Mouse (Mus musculus): ENCODE measurements around the gene Hoxb6. TPM values are rescaled to one million over a fixed set of nuclear protein-coding genes. Genes with fewer than 3 reads are reported as not detected.

Hoxb6 gene
- total RNA-seq, 1 experiment = 0.22 TPM

DNA sequence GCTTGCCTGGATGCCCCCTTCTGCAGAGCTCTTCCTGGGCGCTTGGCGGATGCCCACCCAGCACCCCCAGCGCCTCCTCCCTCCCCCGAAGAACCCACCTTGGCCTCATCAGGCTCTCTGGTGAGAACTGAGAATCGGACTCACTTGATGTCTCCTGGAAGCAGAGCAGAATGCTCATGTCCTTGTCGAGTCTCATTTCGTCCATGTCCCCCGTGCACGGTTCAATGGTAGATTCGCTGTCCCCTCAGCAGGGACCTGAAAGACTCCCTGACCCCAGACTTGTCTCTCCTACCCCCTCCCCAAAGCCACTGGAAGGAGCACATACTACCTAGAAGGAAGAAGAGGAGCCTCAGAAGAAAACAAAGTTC, 8.8 kb downstream of the Hoxb6 start:
- Histone ChIP-seq H3K4me3 (ENCODE audit: insufficient read depth in 1 of 2, low read depth in 1 of 2, low read length in 2 of 2, poor library complexity in 1 of 2, severe bottlenecking in 1 of 2) (peak overlapping the region in 1 of 2 experiments; percentile 35; a peak in 1 of 4 replicates), H3K4me1 (ENCODE audit: control insufficient read depth in 2 of 2, insufficient read depth in 2 of 2, low read length in 2 of 2, poor library complexity in 1 of 2) (peaks cover 0 to 3% of the 10 kb centered on the region in 2 experiments; a peak in 1 of 4 replicates), H3K9ac (ENCODE audit: insufficient read depth, low read depth, low read length, poor library complexity, severe bottlenecking) (no peak overlapping the region), H3K36me3 (ENCODE audit: control insufficient read depth, insufficient read depth, low read length, poor library complexity, severe bottlenecking) (no peaks in the 10 kb centered on the region), H3K27ac (ENCODE audit: insufficient read depth, low read depth, low read length, poor library complexity, severe bottlenecking) (no peak overlapping the region), H3K9me3 (ENCODE audit: control insufficient read depth, insufficient read depth, low read depth, low read length) (no peaks in the 10 kb centered on the region)
- in situ Hi-C loops (cut with MboI; ENCODE audit: low sequenced_read_pairs in 2 of 2, unreplicated experiment in 2 of 2) = loop anchor here in 1 of 2 experiments (10.0 kb wide), 1 partner anchor 254 kb away; no protein-coding TSS in a partner anchor
- TF ChIP-seq HCFC1 (IDR thresholded peaks at IDR 0.05; ENCODE audit: borderline replicate concordance, insufficient read depth, low read length) = no peak
- no peak for TF ChIP-seq MAFK (IDR thresholded peaks at IDR 0.05; ENCODE audit: insufficient read depth, low read depth, low read length)
- no peak for TF ChIP-seq CHD2 (IDR thresholded peaks at IDR 0.05; ENCODE audit: low read depth, low read length)
- no peak for TF ChIP-seq ZNF384 (IDR thresholded peaks at IDR 0.05; ENCODE audit: low read depth, low read length)
- no peak for TF ChIP-seq ZC3H11A (IDR thresholded peaks at IDR 0.05; ENCODE audit: borderline replicate concordance, low read depth, low read length)
- no peak for DNase-seq (ENCODE audit: low read depth, low spot score)

DNA sequence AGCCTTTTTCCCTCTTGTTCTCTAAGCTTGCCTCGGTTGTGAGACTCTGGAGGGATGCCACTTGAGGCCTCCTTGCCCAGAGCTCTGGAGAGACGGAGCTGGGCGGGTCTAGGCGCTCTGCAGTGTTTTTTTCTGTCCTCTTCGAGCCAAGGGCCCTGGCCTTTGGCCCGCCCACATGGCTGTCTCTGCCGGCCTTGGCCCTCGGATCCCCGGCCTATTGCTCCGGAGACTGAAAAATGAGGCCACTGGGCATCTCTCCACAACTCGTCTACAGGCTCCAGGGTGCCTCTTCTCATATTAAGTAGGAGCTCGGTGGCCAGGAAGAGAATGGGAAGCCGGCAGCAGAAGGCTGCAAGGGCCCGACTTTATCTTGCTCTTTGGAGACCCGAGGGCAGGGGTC, 9.6 kb downstream of the Hoxb6 start:
- H3K4me1 ChIP-seq (ENCODE audit: control insufficient read depth in 2 of 2, insufficient read depth in 2 of 2, low read length in 2 of 2, poor library complexity in 1 of 2) = peaks cover 0 to 3% of the 10 kb centered on the region in 2 experiments; a peak in 1 of 4 replicates
- H3K4me3 ChIP-seq (ENCODE audit: insufficient read depth in 1 of 2, low read depth in 1 of 2, low read length in 2 of 2, poor library complexity in 1 of 2, severe bottlenecking in 1 of 2) = no peak overlapping the region
- no peaks in the 10 kb centered on the region for H3K9me3 ChIP-seq (ENCODE audit: control insufficient read depth, insufficient read depth, low read depth, low read length)
- H3K27ac ChIP-seq (ENCODE audit: insufficient read depth, low read depth, low read length, poor library complexity, severe bottlenecking) = no peak overlapping the region
- no peak for DNase-seq (ENCODE audit: low read depth, low spot score)
- no peak overlapping the region for H3K9ac ChIP-seq (ENCODE audit: insufficient read depth, low read depth, low read length, poor library complexity, severe bottlenecking)
- in situ Hi-C loops (cut with MboI; ENCODE audit: low sequenced_read_pairs in 2 of 2, unreplicated experiment in 2 of 2) = loop anchor here in 1 of 2 experiments (10.0 kb wide), 1 partner anchor 253 kb away; no protein-coding TSS in a partner anchor
- H3K36me3 ChIP-seq (ENCODE audit: control insufficient read depth, insufficient read depth, low read length, poor library complexity, severe bottlenecking) = no peaks in the 10 kb centered on the region
- no peak for TF ChIP-seq CHD2 (IDR thresholded peaks at IDR 0.05; ENCODE audit: low read depth, low read length)
- no peak for TF ChIP-seq MAFK (IDR thresholded peaks at IDR 0.05; ENCODE audit: insufficient read depth, low read depth, low read length)
- no peak for TF ChIP-seq ZNF384 (IDR thresholded peaks at IDR 0.05; ENCODE audit: low read depth, low read length)
- no peak for TF ChIP-seq HCFC1 (IDR thresholded peaks at IDR 0.05; ENCODE audit: borderline replicate concordance, insufficient read depth, low read length)
- no peak for TF ChIP-seq ZC3H11A (IDR thresholded peaks at IDR 0.05; ENCODE audit: borderline replicate concordance, low read depth, low read length)

GRCm38 (mm10) chr11:96302381-96303150, 10.3 kb downstream of the Hoxb6 start:
- Histone ChIP-seq H3K9me3 (ENCODE audit: control insufficient read depth, insufficient read depth, low read depth, low read length) (no peaks in the 10 kb centered on the region), H3K36me3 (ENCODE audit: control insufficient read depth, insufficient read depth, low read length, poor library complexity, severe bottlenecking) (no peaks in the 10 kb centered on the region), H3K4me1 (ENCODE audit: control insufficient read depth in 2 of 2, insufficient read depth in 2 of 2, low read length in 2 of 2, poor library complexity in 1 of 2) (peaks cover 0 to 3% of the 10 kb centered on the region in 2 experiments; a peak in 1 of 4 replicates), H3K4me3 (ENCODE audit: insufficient read depth in 1 of 2, low read depth in 1 of 2, low read length in 2 of 2, poor library complexity in 1 of 2, severe bottlenecking in 1 of 2) (no peak overlapping the region), H3K9ac (ENCODE audit: insufficient read depth, low read depth, low read length, poor library complexity, severe bottlenecking) (no peak overlapping the region), H3K27ac (ENCODE audit: insufficient read depth, low read depth, low read length, poor library complexity, severe bottlenecking) (no peak overlapping the region)
- DNase-seq (ENCODE audit: low read depth, low spot score) = no peak
- TF ChIP-seq ZC3H11A (IDR thresholded peaks at IDR 0.05; ENCODE audit: borderline replicate concordance, low read depth, low read length) (no peak), MAFK (IDR thresholded peaks at IDR 0.05; ENCODE audit: insufficient read depth, low read depth, low read length) (no peak), HCFC1 (IDR thresholded peaks at IDR 0.05; ENCODE audit: borderline replicate concordance, insufficient read depth, low read length) (no peak), CHD2 (IDR thresholded peaks at IDR 0.05; ENCODE audit: low read depth, low read length) (no peak), ZNF384 (IDR thresholded peaks at IDR 0.05; ENCODE audit: low read depth, low read length) (no peak)
- in situ Hi-C loops (cut with MboI; ENCODE audit: low sequenced_read_pairs in 2 of 2, unreplicated experiment in 2 of 2) = loop anchor here in 1 of 2 experiments (10.0 kb wide), 1 partner anchor 252 kb away; no protein-coding TSS in a partner anchor

- Histone ChIP-seq H3K4me1 (ENCODE audit: control insufficient read depth in 2 of 2, insufficient read depth in 2 of 2, low read length in 2 of 2, poor library complexity in 1 of 2) (peaks cover 0 to 3% of the 10 kb centered on the region in 2 experiments; a peak in 1 of 4 replicates), H3K9me3 (ENCODE audit: control insufficient read depth, insufficient read depth, low read depth, low read length) (no peaks in the 10 kb centered on the region), H3K4me3 (ENCODE audit: insufficient read depth in 1 of 2, low read depth in 1 of 2, low read length in 2 of 2, poor library complexity in 1 of 2, severe bottlenecking in 1 of 2) (peak within 1 kb of the TSS; percentile 1 to 13; a peak in 1 of 4 replicates), H3K27ac (ENCODE audit: insufficient read depth, low read depth, low read length, poor library complexity, severe bottlenecking) (no peak within 1 kb of the TSS), H3K9ac (ENCODE audit: insufficient read depth, low read depth, low read length, poor library complexity, severe bottlenecking) (no peak within 1 kb of the TSS), H3K36me3 (ENCODE audit: control insufficient read depth, insufficient read depth, low read length, poor library complexity, severe bottlenecking) (no peaks in the 10 kb centered on the region)
- in situ Hi-C loops (cut with MboI; ENCODE audit: low sequenced_read_pairs in 2 of 2, unreplicated experiment in 2 of 2) = loop anchor here in 1 of 2 experiments (10.0 kb wide), 1 partner anchor 251 kb away; no protein-coding TSS in a partner anchor
- no peak for TF ChIP-seq ZC3H11A (IDR thresholded peaks at IDR 0.05; ENCODE audit: borderline replicate concordance, low read depth, low read length)
- no peak for TF ChIP-seq MAFK (IDR thresholded peaks at IDR 0.05; ENCODE audit: insufficient read depth, low read depth, low read length)
- no peak for TF ChIP-seq CHD2 (IDR thresholded peaks at IDR 0.05; ENCODE audit: low read depth, low read length)
- TF ChIP-seq HCFC1 (IDR thresholded peaks at IDR 0.05; ENCODE audit: borderline replicate concordance, insufficient read depth, low read length) = no peak
- DNase-seq (ENCODE audit: low read depth, low spot score) = no peak
Observed at GRCm38 (mm10) chr11:96303151-96304099, 11.1 kb downstream of the Hoxb6 start, which contains the start of gene Hoxb5. Gene Hoxb5, plus strand, starts transcription at chr11:96303336.
